Mouse (Mus musculus): ENCODE data around the gene Flt3l.

Flt3l gene

GRCm38 (mm10) chr7:45135993-45136567 is at the start of gene Flt3l, which contains the start of gene Gm45713:
Gene Flt3l, minus strand, starts transcription at chr7:45136432.
Gene Gm45713, minus strand, starts transcription at chr7:45136231.
- peak; percentile 76 for DNase-seq (ENCODE audit: low read depth, low spot score)

GRCm38 (mm10) chr7:45185921-45186320 is 49.7 kb upstream of the Flt3l start:
- no peak for DNase-seq (ENCODE audit: low read depth, low spot score)

GRCm38 (mm10) chr7:45183672-45184071 is 47.4 kb upstream of the Flt3l start:
- no peak for DNase-seq (ENCODE audit: low read depth, low spot score)

GRCm38 (mm10) chr7:45182606-45183005 is 46.4 kb upstream of the Flt3l start:
- DNase-seq (ENCODE audit: low read depth, low spot score) = no peak

GRCm38 (mm10) chr7:45182199-45182601 is 46.0 kb upstream of the Flt3l start:
- peak; percentile 95 for DNase-seq (ENCODE audit: low read depth, low spot score)

- peak; percentile 64 for DNase-seq (ENCODE audit: low read depth, low spot score)
These were observed 45.3 kb upstream of the Flt3l start for GRCm38 (mm10) chr7:45181540-45181939.

GRCm38 (mm10) chr7:45180896-45181477 is 44.8 kb upstream of the Flt3l start, which contains the start of gene Pth2:
Gene Pth2, plus strand, starts transcription at chr7:45180995.
- DNase-seq (ENCODE audit: low read depth, low spot score) = no peak

GRCm38 (mm10) chr7:45179469-45179868 is 43.2 kb upstream of the Flt3l start, which contains the start of gene Gfy:
Gene Gfy, minus strand, starts transcription at chr7:45179569.
- no peak for DNase-seq (ENCODE audit: low read depth, low spot score)

- no peak for DNase-seq (ENCODE audit: low read depth, low spot score)
These were observed 42.3 kb upstream of the Flt3l start for GRCm38 (mm10) chr7:45178550-45178949.

- no peak for DNase-seq (ENCODE audit: low read depth, low spot score)
These were observed 40.1 kb upstream of the Flt3l start for GRCm38 (mm10) chr7:45176356-45176755.

GRCm38 (mm10) chr7:45175929-45176328 is 39.7 kb upstream of the Flt3l start:
- no peak for DNase-seq (ENCODE audit: low read depth, low spot score)

GRCm38 (mm10) chr7:45175398-45175797 is 39.2 kb upstream of the Flt3l start:
- DNase-seq (ENCODE audit: low read depth, low spot score) = no peak

- DNase-seq (ENCODE audit: low read depth, low spot score) = peak; percentile 67
These were observed 38.5 kb upstream of the Flt3l start for GRCm38 (mm10) chr7:45174567-45175280.

- DNase-seq (ENCODE audit: low read depth, low spot score) = peak; percentile 74
These were observed 37.5 kb upstream of the Flt3l start for GRCm38 (mm10) chr7:45173772-45174171.

- DNase-seq (ENCODE audit: low read depth, low spot score) = peak; percentile 44
These were observed 36.7 kb upstream of the Flt3l start for GRCm38 (mm10) chr7:45172974-45173373.

GRCm38 (mm10) chr7:45169495-45169894 is 33.3 kb upstream of the Flt3l start:
- no peak for DNase-seq (ENCODE audit: low read depth, low spot score)

- DNase-seq (ENCODE audit: low read depth, low spot score) = no peak
These were observed 32.4 kb upstream of the Flt3l start for GRCm38 (mm10) chr7:45168656-45169055.

GRCm38 (mm10) chr7:45167761-45168445 is 31.7 kb upstream of the Flt3l start:
- no peak for DNase-seq (ENCODE audit: low read depth, low spot score)

- DNase-seq (ENCODE audit: low read depth, low spot score) = no peak
These were observed 30.7 kb upstream of the Flt3l start for GRCm38 (mm10) chr7:45166950-45167401.

- DNase-seq (ENCODE audit: low read depth, low spot score) = no peak
These were observed 29.5 kb upstream of the Flt3l start for GRCm38 (mm10) chr7:45165701-45166100.

GRCm38 (mm10) chr7:45164833-45165232 is 28.6 kb upstream of the Flt3l start:
- DNase-seq (ENCODE audit: low read depth, low spot score) = no peak

Data from ES-CJ7 (cell line).